Mouse (Mus musculus) urinary bladder, postnatal 25 days (tissue): ENCODE measurements around the gene Glt1d1.
"Not testable (repeated sequence)": the region's sequence is repeated elsewhere in the genome, so short reads cannot be mapped to it uniquely, and the experiment has no call there.

ENCODE experiments used
- DNase-seq: peaks from one replicate; pipeline ENCODE4 v3.0.0; 2022; ENCODE audit warnings: low spot score

Glt1d1 gene

GRCm38 (mm10) chr5:127699679-127700078, 67.6 kb downstream of the Glt1d1 start:
- DNase-seq: no peak

GRCm38 (mm10) chr5:127700156-127700555, 68.1 kb downstream of the Glt1d1 start:
- no peak for DNase-seq

DNA sequence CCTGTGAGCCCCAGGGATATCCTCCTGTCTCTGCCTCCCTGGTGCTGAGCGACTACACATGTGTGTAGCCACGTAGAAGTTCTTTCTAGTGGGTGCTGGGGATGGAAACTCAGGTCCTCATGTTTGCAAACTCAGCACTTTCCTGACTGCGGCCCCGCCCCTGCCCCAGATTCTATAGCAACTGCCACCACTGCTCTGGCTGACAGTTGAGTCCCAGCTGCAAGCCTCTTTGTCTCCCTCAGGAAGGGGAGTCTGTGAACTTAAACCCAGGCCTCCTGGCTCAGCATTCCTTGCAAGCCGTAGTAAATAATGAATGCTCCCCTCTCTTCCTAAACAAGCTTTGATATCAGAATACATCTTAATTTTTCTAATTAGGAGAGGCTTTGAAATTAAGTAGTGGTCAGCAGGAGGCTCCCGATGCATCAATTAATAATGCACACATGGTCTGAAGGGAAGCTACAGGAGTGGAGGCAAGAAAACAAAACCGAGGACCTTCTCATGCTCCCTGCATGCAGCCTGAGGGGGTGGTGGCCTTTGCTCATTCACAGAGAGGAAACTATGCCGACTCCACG, 71.6 kb downstream of the Glt1d1 start:
- no peak for DNase-seq

DNA sequence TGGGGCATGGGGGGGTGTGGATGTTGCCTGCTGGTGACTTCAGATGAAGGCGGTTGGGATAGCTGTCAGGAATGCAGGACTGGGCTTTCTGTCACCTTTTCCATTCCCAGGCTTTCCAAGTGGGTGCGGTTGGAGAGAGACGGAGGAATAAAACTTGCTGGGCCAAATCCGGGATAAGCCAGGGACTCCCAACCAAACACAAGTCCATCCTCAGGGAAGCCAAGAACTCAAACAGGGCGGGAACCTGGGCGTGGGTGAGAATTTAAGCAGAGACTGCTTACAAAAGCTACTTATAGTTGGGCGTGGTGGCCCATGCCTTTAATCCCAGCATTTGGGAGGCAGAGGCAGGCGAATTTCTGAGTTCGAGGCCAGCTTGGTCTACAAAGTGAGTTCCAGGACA, 73.2 kb downstream of the Glt1d1 start:
- DNase-seq: no peak

DNA sequence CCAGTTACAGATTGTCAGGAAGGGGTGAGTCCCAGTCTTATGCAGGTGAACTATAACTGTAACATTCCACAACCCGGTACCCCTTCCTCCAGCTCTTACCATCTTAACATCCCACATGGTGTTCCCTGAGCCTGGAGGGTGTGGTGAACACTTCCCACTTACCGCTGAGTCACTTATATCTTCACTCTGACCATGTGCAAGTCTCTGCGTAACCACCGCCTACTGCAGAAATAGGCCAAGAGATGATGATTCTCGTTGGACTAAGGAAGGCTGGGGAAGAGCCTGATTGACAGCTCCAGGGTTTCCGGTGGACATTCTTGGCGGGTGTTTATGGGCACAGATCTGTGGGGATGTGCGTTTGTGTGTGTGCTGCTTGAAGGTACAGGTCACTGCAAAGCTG, 73.9 kb downstream of the Glt1d1 start:
- DNase-seq: no peak

DNA sequence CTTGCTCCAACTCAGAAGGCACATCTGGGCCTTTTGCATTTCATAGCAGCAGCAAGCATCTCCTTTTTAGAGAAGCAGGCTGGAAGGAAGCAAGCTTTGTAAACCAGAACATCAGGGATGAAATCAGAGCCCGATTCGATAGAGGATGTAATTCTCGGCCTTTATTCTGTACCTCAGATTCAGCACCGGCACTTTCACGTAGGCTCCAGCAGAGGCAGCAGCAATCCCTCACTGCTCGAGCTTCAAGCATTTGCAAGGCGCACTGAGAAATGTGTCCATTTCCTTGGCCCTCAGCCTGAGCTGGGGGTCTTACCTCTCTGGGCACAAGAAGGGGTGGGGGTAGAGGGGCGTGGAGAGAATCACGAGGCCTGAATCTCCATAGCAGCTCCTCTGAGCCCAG, 76.1 kb downstream of the Glt1d1 start:
- no peak for DNase-seq

- no peak for DNase-seq
These were observed 83.0 kb downstream of the Glt1d1 start for GRCm38 (mm10) chr5:127714783-127715704.

DNA sequence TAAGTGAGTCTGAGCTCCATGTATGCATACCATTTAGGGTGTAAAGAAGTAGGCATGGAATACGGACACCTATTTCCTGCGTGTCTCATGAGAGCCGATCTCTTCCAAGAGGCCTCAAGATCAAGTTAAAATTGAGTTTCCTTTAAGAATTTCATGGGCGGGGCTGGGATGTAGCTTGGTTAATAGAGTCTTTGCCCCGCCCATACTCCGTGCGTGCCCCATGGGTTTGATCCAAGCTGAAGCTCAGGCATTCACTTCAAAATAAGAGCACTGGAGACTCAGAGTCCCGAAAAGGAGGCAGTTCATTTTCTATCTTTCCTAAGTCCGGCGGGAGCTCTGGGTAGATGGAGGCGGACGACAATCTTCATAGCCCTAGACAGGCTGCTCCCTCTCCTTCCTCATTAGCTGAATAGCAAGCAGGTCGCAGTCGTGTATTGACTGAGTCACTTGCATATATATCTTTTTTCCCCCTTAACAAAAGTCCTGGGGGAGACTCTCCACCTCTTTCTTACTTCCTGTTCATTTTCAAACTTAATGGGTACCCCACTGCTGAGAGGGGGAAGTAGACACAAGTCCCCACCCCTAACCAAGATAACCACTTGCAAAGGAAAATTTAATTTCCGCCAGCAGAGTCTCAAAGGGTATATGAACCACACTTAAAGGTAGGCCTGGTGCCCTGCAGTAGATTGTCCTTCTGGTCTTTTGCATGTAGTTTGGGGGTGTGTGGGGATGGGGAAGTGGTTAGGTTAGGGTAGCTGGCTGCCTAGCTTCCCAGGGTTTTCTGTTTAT, 88.7 kb downstream of the Glt1d1 start:
- DNase-seq: peak; percentile 17

DNA sequence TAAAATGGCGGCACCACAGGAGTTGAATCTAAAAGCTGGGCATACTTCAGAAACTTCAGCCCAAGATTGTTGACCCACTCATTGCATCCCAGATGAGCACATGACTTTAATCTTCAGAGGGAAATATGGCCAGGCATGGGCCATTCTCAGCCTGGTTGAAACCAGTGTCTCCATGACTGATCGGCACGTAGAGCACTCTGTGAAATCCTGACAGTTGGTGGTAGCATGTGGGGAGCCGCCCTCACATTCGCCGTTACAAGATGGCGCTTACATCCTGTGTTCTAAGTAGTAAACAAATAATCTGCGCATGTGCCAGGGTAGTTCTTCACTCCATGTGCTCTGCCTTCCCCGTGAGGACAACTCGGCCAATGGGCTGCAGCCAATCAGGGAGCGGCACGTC, 90.1 kb downstream of the Glt1d1 start:
- not testable (repeated sequence) for DNase-seq

DNA sequence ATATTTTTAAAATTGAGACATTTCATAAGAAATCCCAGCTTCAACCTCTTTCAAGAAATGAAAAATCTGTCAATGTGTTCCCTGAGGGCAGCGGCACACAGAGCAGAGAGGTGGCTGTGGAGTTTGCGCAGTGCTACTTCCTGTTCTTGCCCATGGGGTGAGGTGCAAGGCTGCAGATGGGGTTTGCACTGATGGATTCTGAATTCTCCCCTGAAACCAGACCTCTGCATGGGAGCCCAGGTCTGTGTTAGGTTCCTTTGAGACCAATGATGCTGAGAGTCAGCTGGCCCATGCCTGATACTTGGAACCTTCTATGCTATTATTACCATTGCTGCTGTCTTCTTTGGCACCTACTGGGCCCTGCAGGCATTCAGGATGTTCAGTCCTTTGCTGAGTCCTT, 98.3 kb downstream of the Glt1d1 start:
- DNase-seq: no peak

GRCm38 (mm10) chr5:127741331-127741730, 109.3 kb downstream of the Glt1d1 start:
- no peak for DNase-seq

GRCm38 (mm10) chr5:127749540-127749939, 117.5 kb downstream of the Glt1d1 start:
- not testable (repeated sequence) for DNase-seq

DNA sequence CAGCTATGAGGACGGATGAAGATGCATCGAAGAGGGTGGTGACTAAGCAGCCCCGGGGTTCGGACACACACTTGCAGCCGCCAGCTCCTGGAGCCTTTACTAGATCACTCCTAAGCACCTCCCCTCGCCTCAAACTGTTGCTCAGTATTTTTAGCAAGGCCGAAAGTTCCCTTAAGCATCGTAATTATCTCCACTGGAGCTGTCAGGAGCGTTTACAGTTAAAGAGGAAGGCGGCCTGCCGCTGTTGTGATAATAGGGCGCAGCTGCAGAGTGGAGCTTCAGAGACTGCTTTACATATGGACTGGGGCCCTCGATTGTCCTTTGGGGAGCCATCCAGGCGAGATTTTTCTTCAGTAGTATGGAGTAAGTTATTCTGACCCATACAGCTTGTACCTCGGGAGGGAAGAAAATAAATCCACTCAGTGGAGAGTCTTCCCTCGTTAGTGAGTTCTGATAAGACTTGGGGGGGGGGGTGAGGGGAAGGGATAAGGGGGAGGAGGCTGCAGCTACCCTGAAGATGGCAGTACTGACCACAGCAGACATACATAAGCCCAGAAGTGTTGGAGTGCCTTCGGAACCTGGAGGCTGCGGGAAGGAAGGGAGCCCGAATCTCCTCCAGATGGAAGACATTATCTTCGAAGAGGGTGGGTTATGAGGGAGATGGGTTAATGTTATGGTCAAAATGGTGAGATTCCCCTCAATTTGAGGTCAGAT, 119.4 kb downstream of the Glt1d1 start:
- DNase-seq: no peak

DNA sequence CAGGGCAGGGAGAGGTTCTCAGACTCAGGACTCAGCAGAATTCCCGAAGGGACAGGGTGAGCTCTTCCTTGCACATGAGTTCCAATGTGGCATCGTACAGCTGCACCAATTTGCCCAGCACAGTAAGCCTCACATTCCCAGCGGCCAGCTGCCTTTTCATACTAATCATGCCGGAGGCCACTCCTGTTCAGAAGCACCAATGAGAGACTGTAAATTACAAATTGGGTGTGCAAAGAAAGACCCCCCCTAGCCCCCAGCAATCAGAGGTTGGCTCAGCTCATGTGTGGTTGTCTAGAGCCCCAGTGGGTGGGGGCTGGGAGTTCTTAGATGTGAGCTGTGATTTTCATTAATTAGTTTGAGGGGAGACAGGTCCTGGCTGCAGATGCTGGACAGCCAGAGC, 123.5 kb downstream of the Glt1d1 start:
- DNase-seq: no peak

DNA sequence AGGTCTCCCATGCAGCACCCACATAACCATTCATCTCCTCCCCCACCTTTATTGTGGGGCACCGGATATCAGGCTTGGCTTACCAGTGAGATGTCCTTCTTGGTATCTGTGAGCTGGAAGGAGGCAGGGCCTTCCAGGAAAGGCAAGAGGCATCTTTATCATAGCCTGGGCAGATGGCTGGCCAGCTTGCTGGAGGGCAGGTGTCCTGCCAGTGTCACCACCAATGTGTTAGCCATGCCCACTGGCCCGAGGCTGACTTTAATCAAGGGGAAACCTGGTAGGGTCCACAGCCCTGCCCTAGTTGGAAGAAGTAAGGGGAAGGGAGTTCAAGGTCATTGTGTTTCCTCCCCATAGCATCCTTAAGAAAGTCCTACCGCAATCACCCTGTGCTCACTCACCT, 123.9 kb downstream of the Glt1d1 start:
- no peak for DNase-seq

GRCm38 (mm10) chr5:127756671-127757423, 124.8 kb downstream of the Glt1d1 start:
- DNase-seq: no peak

DNA sequence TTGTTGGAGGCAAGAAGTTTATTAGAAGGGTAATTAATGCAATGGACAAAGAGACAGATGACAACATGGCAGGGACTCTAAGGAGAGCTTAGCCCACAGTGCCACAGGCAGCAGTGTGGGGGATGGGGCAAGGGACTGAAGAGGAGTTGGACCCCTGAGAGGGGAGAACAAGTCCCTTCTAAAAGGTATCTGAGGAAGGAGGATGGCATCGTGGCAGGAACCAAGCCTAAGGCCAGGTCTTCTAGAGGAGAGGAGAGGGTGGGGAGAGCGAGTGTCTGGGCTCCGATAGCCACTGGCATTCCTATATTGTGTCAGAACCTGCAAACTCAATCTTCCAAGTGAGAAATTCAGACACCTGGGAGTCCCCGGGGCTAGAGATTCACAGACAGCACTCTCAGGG, 126.5 kb downstream of the Glt1d1 start:
- no peak for DNase-seq
